Mouse (Mus musculus): ENCODE results near the gene Rrn3.
"Not testable (repeated sequence)": the region's sequence is repeated elsewhere in the genome, so short reads cannot be mapped to it uniquely, and the experiment has no call there.

Gene Rrn3

GRCm38 (mm10) chr16:13780353-13781036, at the start of gene Rrn3:
Gene Rrn3 (plus strand): TSS chr16:13780708.
- peak; percentile 99 for ATAC-seq (ENCODE audit: low TSS enrichment)

- no peak for ATAC-seq (ENCODE audit: low TSS enrichment)
Measured at GRCm38 (mm10) chr16:13732786-13733185, 47.7 kb upstream of the Rrn3 start.

- peak; percentile 92 for ATAC-seq (ENCODE audit: low TSS enrichment)
Measured at GRCm38 (mm10) chr16:13733518-13734137, 46.9 kb upstream of the Rrn3 start.

- no peak for ATAC-seq (ENCODE audit: low TSS enrichment)
Measured at GRCm38 (mm10) chr16:13735977-13736376, 44.5 kb upstream of the Rrn3 start.

- ATAC-seq (ENCODE audit: low TSS enrichment): not testable (repeated sequence)
Measured at GRCm38 (mm10) chr16:13739044-13739443, 41.5 kb upstream of the Rrn3 start.

GRCm38 (mm10) chr16:13740844-13741243, 39.7 kb upstream of the Rrn3 start:
- no peak for ATAC-seq (ENCODE audit: low TSS enrichment)

GRCm38 (mm10) chr16:13747708-13748107, 32.8 kb upstream of the Rrn3 start:
- no peak for ATAC-seq (ENCODE audit: low TSS enrichment)

GRCm38 (mm10) chr16:13748124-13748523, 32.4 kb upstream of the Rrn3 start:
- no peak for ATAC-seq (ENCODE audit: low TSS enrichment)

- ATAC-seq (ENCODE audit: low TSS enrichment): not testable (repeated sequence)
Measured at GRCm38 (mm10) chr16:13748813-13749212, 31.7 kb upstream of the Rrn3 start.

GRCm38 (mm10) chr16:13749306-13749705, 31.2 kb upstream of the Rrn3 start:
- no peak for ATAC-seq (ENCODE audit: low TSS enrichment)

- no peak for ATAC-seq (ENCODE audit: low TSS enrichment)
Measured at GRCm38 (mm10) chr16:13749981-13750380, 30.5 kb upstream of the Rrn3 start.

- no peak for ATAC-seq (ENCODE audit: low TSS enrichment)
Measured at GRCm38 (mm10) chr16:13750626-13751025, 29.9 kb upstream of the Rrn3 start.

- no peak for ATAC-seq (ENCODE audit: low TSS enrichment)
Measured at GRCm38 (mm10) chr16:13753986-13754385, 26.5 kb upstream of the Rrn3 start.

- peak; percentile 100 for ATAC-seq (ENCODE audit: low TSS enrichment)
Measured at GRCm38 (mm10) chr16:13754400-13755190, 25.9 kb upstream of the Rrn3 start.

- no peak for ATAC-seq (ENCODE audit: low TSS enrichment)
Measured at GRCm38 (mm10) chr16:13757823-13758222, 22.7 kb upstream of the Rrn3 start.

GRCm38 (mm10) chr16:13762807-13763206, 17.7 kb upstream of the Rrn3 start:
- ATAC-seq (ENCODE audit: low TSS enrichment): not testable (repeated sequence)

- ATAC-seq (ENCODE audit: low TSS enrichment): no peak
Measured at GRCm38 (mm10) chr16:13764519-13764918, 16.0 kb upstream of the Rrn3 start.

- no peak for ATAC-seq (ENCODE audit: low TSS enrichment)
Measured at GRCm38 (mm10) chr16:13766367-13766766, 14.1 kb upstream of the Rrn3 start.

- not testable (repeated sequence) for ATAC-seq (ENCODE audit: low TSS enrichment)
Measured at GRCm38 (mm10) chr16:13771603-13772002, 8.9 kb upstream of the Rrn3 start.

GRCm38 (mm10) chr16:13772051-13772450, 8.5 kb upstream of the Rrn3 start:
- not testable (repeated sequence) for ATAC-seq (ENCODE audit: low TSS enrichment)

GRCm38 (mm10) chr16:13774011-13774410, 6.5 kb upstream of the Rrn3 start:
- not testable (repeated sequence) for ATAC-seq (ENCODE audit: low TSS enrichment)

GRCm38 (mm10) chr16:13774651-13775050, 5.9 kb upstream of the Rrn3 start:
- ATAC-seq (ENCODE audit: low TSS enrichment): not testable (repeated sequence)

- ATAC-seq (ENCODE audit: low TSS enrichment): no peak
Measured at GRCm38 (mm10) chr16:13781216-13781615, 708 bp downstream of the Rrn3 start.

Measured in frontal cortex, adult (tissue).